Mouse (Mus musculus) lung, postnatal 36 days (tissue): ENCODE data around the gene Atp6v1g1.

Experiments
- DNase-seq: peaks from one replicate; pipeline ENCODE4 v3.0.0; 2022; ENCODE audit warnings: mixed read lengths

The Atp6v1g1 gene

DNA sequence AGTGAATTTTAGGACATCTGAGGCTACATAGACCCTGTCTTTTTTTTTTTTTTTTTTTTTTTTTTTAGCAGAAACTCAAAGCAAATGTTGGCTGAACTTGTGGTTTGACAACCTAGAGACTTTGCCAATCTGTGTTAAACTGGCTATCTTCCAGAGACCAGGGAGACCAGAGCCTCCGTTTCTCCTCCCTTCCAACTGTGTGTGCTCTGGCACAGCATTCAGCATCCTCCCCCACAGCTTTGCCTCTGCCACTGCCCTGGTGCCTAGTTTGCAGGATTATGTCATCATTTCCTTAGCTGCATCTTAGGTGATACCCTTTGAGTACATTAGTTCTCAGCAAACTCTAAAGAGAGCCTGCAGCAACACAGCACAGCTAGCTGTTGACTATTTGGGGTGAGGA is 3.2 kb downstream of the Atp6v1g1 start:
- DNase-seq: no peak

DNA sequence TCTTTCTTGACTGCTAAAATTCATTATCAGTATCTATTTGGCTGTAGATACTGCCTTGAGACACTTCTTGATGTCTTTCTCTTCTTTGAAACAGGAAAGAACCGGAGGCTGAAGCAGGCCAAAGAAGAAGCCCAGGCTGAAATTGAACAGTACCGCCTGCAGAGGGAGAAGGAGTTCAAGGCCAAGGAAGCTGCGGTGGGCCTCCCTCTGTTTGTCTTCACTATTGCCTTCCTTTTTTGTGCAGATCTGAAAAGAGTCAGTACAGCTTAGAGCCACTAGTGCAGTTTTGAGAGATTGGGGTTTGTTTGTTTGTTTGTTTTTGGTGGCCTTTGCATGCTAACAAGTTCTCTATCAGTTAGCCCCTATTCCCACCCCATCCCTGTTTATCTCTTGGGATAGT is 3.9 kb downstream of the Atp6v1g1 start:
- DNase-seq: no peak

DNA sequence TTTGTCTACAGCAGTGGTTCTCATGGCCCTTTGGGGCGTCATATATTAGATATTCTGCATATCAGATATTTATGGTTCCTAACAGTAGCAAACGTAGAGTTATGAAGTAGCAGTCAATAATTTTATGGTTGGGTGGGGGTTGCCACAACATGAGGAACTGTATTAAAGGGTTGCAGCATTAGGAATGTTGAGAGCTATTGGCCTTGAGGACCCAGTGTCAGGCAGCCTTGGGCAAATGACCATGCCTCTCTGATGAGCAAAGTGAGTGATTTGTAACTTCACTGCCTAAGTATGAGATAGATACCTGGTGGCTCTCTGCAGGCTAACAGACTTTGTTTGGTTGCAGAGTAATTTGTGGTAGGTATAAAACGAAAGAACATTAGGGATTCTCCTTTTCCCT is 6.3 kb downstream of the Atp6v1g1 start:
- DNase-seq: no peak

DNA sequence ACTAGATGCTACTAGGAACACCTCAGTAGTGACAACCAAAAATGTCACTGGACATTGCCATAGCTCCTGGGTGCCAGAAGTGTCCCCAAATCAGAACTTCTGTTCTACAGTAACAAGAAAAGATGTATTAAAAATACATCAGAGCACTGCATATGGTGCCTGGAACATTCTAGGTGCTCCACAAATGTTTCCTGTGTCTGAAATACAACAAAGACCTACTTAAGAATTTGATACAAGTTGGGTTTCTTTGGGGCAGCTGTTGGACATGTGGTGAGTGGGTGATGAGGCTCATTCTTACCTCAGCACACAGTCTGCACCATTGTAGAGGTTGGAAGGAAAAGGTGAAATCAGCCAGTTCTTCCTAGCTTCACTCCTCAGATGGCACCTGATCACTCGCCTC is 8.3 kb downstream of the Atp6v1g1 start:
- DNase-seq: no peak

DNA sequence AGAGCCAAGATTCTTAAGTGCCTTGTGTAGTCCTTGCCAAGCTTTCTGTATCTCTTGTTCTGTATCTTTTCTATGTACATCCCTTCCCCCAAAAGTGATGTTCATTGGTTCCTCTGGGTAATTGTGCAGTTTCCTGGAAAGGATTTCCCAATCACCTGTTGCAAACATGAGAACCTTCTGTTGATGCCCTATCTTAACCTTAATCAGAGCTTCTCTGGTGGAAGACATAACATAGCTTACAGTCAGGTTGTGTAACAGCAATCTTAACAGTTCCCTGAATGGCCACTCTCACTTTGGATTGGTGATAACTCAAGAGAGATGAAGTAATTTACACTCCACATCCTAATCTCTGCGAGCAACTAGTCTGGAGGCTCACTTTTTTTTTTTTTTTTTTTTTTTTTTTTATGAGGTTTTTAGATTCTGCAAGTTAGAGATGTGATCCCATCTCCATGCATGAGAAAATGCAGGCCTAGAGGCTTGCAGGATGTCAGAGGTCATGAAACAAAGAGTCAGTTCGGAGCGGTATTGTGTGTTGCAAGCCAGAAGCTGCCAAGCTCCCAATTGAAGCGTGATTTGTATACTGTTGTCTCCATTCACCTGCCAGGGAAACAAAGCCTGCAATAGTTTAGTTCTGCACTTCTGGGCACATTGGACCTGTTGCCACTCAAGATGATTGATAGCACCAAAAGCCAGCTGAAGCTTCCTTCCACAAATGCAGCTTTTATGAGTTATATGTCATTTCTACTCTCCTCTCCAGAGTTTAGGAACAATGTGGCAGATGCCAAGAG is 9.4 kb downstream of the Atp6v1g1 start:
- DNase-seq: peak; percentile 70

DNA sequence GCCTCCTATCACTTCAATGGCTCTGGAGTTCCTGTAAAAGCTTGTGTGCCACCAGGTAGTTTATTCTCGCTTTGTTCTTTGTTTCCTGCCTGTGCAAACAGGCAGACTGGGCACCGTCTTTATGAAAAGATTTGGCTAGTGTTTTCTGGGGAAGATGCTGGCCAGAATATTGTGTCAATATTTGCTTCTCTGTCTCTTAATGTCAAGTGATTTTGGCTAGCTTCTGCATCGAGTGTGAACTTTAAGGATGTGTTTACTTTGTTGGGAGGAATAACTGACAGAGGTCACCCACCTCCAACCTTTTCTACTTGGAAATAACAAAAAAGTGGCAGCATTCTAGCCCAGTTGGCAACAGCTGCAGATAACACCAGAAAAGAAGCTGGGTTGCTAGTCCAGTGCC is 10.0 kb downstream of the Atp6v1g1 start:
- peak; percentile 64 for DNase-seq

DNA sequence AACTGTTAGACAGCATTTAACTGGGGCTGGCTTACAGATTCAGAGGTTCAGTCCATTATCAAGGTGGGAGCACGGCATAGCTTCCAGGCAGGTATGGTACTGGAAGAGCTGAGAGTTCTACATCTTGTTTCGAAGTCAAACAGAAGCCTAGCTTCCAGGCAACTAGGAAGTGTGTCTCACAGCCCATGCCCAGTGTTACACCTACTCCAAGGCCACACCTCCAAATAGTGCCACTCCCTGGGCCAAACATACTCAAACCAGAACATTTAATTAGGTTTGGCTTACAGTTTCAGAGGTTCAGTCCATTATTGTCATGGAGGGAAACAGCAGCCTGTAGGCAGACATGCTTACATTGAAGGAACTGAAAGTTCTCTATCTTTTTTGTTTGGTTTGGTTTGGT is 10.5 kb downstream of the Atp6v1g1 start:
- peak; percentile 57 for DNase-seq

DNA sequence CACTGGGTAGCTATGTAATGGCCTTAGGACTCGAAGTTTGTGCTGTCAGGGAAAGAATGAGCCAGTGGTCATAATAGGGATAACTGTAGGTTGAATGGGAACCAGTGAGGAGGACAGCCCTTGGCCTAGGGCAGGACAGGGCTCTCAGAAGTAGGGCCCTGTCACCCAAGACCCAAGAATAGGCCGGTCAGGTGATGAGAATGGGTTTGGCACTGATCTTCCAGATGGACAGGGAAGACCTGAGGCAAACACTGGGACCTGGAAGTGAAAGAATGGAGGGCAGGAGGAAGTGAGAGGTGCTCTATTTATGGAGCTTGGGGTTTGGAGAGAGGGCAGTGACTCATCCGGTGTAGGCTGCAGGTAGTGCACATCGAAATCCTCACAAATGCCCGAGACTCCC is 12.1 kb downstream of the Atp6v1g1 start:
- no peak for DNase-seq

DNA sequence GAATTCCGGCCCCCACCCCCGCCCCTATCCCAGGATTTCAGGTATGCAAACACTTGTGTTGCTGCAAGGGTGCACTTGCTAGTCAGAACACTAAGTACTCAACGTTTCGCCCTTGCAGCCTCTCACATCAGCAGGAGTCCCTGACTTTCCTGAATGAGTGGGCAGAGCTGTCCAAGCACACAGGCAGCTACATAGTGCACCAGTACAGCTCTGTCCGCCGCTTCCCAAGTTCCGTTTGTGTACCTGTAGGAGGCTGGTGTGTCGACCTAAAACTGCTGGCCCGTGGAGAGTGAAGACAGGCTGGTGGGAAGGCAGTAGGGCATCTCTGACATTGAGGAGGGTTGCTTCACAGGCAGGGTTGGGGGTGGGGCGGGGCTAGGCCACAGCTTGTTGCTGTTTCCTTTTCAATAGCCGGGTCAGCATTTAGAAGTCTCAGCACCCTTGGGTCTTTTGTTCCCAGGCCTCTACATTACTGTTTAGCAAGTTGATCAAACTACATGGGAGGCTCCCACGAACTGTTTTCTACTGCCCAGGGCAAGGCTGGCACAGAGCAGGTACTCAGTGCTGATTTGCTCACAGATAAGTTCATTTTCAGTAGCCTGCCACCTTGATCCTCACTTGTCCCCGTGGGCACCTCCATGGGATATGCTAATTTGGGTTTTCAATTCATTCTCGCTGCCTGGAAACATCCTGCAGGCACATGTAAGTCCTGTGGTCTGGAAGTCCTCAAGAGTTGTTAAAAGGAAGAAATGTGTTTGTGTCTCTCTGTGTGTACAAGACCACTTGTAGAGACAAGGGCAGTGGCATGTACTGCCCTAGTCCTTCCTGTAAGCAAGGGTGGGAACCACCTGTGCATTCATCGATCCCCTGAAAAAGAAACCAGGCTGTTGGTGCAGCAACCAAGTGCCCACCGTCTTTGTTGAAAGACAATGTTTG is 12.8 kb downstream of the Atp6v1g1 start:
- peak; percentile 56 for DNase-seq

DNA sequence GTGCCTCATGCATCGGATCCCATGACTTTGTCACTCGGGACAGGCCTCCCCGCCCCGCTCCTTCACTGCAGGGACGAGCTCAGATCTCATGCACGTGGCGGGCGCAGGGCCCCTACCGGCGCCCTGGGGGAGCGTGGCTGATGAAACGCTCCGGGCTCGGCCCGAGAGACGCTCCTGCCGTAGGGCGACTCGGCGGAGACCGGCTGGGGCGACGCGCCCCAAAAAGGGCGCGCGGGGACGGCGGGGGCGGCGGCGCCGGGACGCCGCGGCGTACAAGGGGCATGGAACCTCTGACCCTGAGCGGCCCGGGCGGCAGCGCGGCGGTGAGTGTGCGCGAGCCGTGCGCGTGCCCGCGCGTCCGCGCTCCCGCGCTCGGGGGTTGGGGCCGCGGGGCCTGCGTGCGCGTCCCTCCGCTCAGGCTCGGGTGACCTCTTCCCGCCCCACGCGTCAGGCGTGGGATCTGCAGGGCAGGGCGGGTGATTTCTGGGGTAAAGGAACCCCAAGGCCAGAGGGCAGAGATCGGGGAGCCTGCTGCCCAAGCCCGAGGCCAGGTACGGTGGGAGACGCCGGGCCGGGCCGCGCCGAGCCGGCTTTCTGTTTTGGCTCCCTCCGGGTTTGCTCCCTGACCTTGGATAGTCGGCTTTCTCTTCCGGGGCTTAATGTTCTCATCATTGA is 14.0 kb downstream of the Atp6v1g1 start, which contains the start of gene Tmem268:
TSS of gene Tmem268 (plus strand) at position 375 of the 675 bp plus-strand sequence.
- peak; percentile 78 for DNase-seq

DNA sequence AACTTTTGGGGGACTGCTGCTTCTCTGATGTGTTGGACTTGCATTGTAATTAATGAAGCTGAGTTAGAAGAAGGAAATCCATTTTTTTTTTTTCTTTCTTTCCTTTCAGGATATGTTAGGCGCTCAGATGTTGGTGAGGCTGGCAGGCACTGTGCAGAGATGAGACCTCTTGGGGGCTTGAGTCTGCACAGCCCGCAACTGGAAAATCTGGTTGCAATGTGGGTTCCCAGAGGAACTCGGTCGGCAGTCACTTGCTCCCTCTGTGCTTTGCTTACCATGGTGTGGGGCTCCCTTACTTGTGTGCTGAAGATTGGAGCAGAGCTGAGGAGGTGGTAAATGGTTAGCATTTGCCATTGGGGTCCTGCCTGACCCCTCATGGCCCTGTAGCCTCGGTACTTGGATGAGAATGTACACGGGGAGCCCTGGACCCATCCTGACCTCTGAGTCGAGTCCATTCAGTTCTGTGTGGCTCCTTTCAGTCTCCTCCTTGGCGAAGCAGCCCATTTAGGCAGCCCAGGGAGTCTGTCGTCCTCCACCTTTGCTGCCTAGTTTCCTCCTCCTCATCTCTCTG is 14.6 kb downstream of the Atp6v1g1 start:
- peak; percentile 7 for DNase-seq

DNA sequence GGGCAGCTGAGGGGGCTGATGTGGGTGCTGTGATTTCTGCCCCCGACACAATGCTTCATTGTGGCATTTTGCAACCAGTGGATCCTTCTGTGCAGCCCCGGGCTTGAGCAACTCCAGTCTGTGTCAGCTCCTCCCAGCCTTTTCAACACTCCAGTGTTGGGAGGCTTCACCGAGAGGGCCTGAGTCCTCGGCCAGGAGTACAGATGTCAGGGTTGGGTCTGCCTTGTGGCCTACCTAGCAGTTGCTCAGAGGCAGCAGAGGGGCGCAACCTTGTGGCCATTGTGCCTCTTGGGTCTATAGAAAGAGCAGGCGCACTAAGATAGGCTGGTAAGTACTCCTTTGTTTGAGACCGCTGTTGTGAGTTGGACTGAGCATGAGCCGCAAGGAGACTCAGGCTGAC is 15.5 kb downstream of the Atp6v1g1 start:
- peak; percentile 69 for DNase-seq

DNA sequence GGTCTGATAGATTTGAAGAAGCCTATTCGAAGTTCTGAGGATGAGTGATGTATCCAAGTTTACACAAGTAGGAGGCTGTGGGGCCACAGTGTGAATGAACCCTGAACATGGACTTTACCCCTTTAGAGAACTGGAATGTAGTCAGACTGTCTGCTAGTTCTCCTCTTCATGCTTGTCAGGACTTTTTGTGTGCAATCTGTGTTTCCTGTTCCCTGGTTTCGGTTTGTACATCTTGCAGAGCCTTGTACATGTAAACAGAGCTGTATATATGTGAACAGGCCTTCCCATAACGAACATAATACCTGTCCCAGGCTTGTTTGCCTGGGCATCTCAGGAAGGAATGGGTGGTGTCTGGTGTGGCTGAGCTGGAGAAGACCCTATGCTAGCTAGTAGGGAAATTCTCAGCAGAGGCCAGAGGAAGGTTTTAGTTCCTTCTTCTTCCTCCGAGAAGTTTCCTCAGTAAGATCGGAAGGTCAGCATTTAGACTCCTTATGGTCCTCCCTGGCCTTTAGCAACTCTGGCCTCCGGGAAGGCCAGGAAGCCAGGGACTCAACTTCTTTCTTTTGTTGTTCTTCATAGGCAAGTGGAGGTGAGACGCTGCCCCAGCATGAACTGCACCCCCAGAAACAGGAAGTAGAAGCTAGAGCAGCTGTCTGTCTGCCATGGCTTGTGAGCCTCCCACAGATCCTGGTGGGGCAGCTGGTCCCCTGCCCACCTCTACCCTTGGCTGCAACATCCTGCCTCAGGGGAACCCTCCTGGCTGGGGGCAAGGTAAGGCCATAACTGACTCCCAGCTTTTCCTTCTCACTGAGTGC is 17.5 kb downstream of the Atp6v1g1 start:
- DNase-seq: peak; percentile 36

DNA sequence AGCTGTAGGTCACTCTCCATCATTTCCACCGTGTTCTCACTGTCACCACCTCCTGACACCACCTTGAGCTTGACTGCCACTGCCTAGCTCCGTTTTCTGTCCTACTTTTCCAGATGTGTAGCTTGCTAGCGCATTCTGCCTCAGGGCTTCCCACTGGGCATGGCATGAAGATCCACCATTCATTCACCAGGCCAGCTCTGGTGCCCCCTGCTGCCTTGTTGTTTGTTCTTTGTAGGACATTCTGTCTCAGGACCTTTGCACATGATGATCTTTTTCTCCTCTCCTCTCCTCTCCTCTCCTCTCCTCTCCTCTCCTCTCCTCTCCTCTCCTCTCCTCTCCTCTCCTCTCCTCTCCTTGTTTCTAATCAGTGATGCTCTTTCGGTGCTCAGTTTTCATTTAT is 18.2 kb downstream of the Atp6v1g1 start:
- no peak for DNase-seq

DNA sequence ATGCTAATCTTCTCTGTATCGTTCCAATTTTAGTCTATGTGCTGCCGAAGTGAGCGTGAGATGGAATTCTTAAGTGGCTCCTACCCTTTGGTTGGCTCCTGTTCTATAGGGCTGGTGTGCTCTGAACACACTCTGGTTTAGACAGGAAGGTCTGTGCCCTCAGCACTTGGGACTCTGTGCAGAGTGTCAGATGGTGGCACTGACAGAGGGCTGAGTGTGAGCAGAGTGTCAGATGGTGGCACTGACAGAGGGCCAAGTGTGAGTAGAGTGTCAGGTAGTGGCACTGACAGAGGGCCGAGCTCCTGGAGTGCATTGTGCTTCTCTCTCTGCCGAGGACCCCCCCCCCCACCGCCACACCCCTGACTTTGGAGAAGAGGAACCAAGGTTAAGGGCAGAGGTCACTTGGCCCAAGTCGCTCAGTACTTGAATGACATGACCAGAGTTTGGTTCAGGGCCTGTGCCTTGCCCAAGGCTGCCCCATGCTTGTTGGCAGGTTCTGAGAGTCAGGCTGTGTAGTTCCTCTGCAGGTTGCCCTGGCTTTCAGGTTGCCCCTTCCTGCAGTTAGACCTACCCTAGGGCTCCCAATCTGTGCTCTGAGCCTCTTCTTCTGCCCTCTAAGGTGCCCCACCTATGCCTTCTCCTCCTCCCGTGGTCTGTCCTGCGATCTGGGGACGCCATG is 23.3 kb downstream of the Atp6v1g1 start:
- DNase-seq: no peak

DNA sequence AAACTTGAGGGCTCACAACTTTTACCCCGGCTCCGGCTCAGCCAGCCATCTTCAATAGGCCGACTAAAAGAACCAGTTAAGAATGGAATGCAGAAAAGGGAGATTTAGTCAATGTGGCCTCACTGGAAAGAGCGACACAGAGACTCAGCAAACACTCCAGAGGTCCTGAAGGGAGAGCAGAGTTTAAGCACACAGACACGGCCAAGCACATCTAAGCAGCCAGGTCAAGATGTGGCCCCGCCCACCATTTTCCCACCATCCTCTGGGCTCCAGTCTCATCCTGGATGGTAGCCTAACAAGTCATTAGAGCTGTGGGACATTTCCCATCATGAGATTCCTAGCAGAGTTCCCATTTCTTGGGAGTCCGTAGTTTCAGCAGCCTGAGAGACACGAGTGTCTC is 24.8 kb downstream of the Atp6v1g1 start:
- peak; percentile 45 for DNase-seq

DNA sequence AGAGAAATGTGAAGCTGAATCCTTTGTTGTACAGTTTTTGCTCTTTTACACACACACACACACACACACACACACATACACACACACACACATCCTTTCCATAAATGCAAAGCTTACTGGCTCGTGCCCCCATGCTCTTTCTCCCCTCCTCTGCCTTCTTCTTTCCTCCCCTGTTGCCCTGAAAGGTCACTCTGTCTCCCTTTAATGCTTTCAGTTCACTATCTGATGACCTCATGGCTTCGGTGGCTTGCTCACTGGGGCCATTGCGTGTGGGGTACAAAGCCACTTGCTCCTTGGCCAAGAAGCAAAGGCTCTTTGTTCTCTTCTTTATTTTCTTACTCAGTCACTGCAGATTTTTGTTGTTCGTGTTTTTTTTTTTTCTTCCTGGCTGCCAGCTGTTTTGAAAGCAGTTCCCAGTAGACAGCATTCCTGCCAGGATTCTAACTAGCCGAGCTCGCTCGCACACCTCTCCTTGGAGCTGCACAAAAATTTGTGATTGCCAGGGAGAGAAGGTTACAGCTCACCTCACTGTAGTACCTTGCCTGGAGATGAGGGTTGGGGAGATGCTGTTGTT is 25.7 kb downstream of the Atp6v1g1 start:
- DNase-seq: peak; percentile 3

DNA sequence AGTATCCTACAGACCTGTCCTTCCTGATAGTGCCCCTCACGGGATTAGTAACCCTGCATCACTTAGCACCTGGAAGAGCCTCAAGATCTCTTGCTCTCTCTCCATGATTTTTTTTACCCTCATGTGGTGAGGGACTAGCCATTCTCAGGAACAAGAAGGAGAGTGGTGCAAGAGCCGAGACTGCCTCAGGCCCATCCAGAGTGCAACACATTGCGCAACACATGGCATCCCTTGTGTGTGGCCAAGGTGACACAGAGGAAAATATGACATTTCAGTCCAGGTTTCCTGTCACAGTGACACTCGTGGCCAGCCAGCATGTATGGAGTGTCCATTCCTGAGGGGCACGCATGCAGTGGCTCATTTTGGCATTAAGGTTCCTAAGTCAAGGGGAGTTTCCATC is 28.0 kb downstream of the Atp6v1g1 start:
- peak; percentile 22 for DNase-seq

DNA sequence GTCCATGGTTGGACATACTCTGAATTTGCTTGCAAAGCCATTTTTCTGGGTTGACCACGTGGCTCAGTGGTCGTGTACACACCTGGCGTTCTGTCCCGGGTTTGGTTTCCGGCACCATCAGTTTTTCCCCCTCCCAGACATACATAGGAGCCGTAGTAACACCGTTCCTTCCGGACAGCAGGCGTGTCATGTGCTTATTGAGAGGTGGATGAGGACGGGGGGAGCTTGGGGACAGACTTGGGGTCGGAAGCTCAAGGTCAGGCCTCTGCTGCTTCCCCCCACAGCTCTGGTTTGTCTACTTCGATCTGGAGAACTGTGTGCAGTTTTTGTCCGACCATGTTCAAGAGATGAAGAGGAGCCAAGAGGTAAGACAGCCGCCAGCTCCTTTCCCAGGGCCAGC is 35.1 kb downstream of the Atp6v1g1 start:
- DNase-seq: no peak

DNA sequence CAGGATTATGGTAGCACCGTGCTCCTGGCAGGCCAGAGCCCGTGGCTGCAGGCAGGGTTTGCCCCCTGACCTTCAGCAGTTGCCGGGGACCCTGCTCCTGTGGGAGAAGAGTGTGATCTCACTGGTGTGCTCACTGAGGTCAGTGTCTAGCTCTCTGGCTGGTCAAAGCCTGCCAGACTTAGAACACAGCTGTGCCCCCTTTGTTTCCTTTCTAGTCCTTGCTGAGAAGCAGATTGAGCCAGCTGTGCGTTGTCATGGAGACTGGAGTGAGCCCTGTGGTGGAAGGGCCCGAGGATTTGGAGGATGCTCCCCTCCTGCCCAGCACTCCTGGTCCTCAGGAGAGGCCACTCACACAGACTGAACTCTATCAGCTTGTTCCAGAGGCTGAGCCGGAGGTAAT is 35.5 kb downstream of the Atp6v1g1 start:
- DNase-seq: no peak

DNA sequence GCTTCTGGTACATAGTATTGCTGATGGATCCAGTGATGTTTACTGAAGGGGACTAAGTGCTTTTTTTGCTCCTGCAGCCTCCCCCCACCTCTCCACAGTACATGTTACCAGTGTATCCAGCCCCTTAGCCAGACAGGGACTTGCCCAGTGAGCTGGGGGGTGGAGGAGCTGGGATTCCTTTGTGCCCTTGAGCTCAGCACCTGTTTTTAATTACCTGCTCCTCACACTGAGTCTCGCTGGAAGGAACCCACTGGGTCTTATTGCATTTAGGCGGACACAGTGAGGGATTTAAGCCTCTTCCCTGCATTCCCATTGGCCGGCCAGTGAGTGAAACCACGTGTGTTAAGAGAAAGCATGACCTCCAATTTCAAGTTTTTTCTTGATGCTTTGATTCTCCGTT is 38.0 kb downstream of the Atp6v1g1 start:
- no peak for DNase-seq
